Mouse (Mus musculus) kidney, adult 9 months (tissue): ENCODE results near the gene Efl1.
A peak's percentile ranks its signal among the peaks of the same experiment; 100 is the strongest.
"Not testable (repeated sequence)": the region's sequence is repeated elsewhere in the genome, so short reads cannot be mapped to it uniquely, and the experiment has no call there.

Source experiments
- DNase-seq: peaks from one replicate; pipeline ENCODE4 v3.0.0; 2022

Efl1 gene

DNA sequence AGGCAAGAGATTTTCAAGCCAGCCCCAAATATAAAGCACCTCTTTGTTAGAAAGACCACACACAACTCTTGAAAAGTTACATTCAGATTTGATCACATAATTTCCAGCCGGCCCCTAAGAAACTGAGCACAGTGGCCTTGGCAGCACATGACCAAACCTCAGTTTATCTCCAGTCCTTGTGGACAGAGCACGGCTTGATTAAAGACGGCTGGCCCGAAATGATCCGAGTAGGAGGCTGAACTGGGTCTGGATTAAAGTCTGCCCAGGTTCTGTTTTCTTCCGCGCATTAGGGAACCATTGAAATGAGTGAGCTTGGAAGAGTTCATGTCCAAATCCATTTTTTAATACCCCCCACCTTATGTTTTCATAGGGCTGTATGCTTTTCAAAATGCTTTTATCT, 72.1 kb downstream of the Efl1 start:
- DNase-seq = no peak

DNA sequence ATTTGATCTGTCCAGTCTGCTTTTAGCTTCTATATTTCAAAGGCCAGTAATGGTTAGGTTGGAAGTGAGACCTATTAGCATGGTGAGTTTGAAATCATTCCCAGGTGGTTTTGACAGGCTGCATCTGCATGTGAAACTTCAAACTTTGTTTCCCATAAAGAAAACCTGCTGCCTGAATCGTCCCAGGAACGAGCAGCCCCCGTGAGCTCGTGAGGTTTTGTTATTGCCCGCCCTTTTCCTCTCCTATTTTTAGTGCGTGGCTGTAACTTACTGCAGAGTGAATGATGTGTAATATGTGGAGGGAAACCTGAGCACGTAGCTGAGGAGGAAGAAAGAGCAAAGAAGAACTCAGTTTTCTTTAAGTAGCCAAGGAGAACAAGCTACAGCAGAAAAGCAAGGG, 72.5 kb downstream of the Efl1 start:
- no peak for DNase-seq

GRCm38 (mm10) chr7:82722486-82723123, 74.2 kb downstream of the Efl1 start:
- DNase-seq = no peak

- peak; percentile 53 for DNase-seq
Observed at GRCm38 (mm10) chr7:82723151-82723871, 74.9 kb downstream of the Efl1 start.

- no peak for DNase-seq
Observed at GRCm38 (mm10) chr7:82724491-82724890, 76.1 kb downstream of the Efl1 start.

DNA sequence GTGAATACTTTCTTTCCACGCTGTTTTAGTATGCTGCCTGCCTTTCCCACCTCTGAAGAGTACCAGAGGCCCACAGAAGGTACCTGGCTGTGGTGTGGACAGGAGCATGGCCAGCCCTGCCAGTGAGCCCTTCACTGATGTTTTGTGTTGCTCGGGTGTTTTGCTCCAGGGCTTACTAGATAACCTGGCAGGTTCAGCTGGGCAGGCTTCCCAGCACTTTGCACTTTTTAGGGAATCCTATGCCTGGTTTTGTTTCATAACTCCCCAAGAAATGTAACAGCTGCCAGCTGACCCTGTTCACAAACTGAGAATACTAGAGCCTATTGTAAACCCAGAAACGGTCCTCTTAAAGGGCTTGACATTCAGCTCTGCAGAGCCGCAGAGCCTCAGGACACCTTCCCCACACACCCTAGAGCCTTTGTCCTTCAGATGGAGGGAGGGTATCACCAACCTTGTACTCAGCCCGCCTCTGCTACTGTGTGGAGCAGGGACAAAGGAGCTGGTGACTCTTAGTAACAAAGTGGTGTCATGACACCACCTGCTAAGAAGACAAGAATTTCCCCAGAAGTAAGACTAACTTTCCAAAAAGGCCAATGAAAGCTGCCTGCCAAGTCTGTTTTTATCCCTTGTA, 76.7 kb downstream of the Efl1 start:
- DNase-seq = no peak

DNA sequence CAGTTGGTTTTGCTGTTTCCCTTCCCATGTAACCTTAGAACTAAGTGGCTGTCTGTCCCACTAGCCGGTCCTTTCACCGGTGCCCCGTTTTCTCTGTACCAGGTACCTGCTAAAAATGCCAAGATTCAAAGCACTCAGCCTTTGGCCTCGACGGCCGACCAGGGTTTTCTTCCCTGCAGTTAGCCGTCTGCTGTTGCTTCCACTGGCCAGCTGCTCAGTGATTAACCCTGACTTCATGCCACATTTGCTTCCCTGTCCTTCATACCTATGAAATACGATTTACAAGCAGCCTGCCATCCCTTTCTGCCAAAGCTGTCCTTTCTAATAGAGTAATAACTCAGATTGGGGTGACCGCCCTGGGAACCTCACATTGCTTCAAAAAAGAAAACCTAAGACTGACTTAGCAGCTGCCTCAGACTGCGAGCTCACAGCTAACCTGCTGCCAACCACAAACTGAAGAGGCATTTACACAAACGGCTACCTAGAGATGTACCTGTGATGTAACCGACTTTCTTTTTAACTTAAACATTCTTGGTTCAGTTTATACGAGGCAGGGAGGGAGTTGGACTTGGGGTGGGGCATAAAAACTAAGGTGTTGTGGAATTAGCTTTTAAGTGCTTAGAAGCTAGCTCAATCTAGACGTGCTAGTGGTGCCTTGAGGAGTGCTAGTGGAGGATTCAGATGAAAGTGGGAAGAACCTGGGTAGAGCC, 77.5 kb downstream of the Efl1 start:
- DNase-seq = no peak

DNA sequence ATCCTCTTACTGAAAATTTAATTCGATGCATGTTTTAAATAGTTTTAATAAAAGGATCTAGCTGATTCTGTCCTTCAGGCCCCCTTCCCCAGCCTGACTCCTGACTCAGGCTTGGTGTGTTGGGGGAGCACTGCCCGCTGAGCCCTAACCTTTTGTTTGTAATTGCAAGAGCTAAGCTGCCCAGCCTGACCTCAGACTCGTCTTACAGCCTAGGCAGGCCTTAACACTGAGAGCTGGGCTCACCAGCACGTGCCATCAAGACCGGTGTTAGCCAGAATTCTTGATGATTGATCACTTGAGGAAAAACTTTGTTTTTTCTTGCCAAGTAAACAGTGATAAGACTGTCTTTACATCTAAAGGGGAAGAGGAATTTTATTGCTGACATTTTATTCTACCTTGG, 78.7 kb downstream of the Efl1 start:
- no peak for DNase-seq

DNA sequence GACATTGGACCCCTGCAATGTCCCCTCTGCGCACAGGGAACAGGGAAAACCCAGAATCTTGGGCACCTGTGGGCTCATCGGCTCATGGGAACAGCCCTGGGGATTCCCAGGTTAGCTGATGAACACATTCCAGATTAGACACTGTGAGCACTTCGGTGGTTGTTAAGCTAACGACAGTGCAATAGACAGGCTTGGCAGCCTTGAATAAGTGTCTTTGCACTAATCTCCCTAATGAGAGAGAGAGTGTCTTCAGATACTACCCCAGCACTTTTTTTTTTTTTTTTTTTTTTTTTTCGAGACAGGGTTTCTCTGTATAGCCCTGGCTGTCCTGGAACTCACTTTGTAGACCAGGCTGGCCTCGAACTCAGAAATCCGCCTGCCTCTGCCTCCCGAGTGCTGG, 80.6 kb downstream of the Efl1 start:
- DNase-seq = not testable (repeated sequence)

DNA sequence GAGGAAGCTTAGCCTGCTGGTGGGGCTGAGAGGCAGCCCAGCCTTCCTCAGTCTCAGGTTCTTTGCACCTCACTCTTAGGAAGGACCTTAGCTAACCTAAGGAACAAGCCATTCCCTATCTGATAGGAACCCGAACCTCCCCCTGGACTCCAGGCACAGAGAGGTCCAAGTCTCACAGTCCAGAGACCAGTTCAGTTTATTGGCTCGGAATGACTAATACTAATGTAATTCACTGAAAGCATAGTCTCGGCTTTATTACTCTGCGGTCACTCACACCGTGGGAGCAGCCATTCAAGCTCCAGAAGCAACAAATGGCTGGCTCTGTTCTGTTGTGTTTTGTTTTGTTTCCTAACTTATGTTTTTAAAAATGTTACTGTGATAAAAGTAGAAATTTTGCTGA, 84.7 kb downstream of the Efl1 start:
- peak; percentile 22 for DNase-seq

- no peak for DNase-seq
Observed at GRCm38 (mm10) chr7:82733995-82734394, 85.6 kb downstream of the Efl1 start.

GRCm38 (mm10) chr7:82734748-82735600, 86.6 kb downstream of the Efl1 start:
- DNase-seq = no peak

DNA sequence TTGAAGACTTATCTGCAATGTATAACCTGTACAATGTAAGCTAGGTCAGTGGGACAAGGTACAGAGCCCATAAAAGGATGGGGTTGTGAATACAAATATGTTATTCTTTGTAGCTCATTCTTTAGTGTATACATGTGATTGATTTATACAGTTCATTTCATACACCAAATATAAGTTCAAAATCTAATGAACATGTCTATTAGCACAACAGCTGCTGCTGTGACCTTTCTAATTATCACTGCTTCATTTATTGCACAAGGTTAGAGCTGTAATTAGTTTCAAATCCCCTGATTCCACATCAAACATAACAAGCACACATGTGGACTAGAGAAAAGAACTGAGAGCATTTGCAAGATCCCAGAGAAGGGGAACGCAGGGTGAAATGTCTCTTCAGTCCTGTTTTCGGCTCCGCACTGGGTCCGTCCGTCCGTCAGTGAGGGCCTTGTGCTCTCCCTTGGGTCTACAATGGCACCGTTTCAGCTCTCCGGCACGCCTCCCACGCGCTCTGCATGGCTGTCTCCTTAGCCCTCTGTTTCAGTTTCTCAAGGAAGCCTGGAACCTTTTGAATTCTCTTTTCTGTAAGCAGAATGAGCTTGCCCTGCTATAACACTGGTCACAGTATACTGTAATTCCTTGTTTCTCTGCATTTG, 94.8 kb downstream of the Efl1 start:
- DNase-seq = peak; percentile 12

DNA sequence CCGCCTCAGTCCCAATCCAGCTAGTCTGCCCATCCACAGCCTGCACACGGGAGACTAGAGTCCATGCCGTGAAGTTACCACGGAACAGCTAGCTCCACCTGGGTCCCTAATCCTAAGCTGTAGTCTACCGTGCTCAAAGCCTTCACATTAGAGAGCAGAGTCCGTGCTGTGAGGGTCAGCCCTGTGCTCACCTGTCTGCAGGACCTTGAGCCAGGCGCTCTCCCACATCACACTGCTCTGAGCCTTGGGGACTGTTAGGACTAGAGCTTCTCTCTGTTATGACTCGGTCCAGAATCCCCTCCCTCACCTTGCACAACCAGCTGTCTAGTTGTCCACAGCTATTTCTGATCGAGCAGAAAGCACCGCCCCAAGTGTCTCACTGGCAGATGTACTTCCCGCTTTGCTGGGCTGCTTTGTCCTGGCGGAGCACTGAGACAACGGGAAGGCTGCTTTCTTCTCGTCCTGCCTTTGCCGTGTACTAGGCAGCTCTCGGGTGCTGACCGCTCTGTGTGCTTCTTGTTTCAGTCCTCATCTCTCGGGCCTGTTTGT, 95.8 kb downstream of the Efl1 start:
- DNase-seq = no peak

GRCm38 (mm10) chr7:82748812-82749211, 100.4 kb downstream of the Efl1 start:
- peak; percentile 21 for DNase-seq

GRCm38 (mm10) chr7:82749239-82749638, 100.8 kb downstream of the Efl1 start:
- DNase-seq = no peak

GRCm38 (mm10) chr7:82752171-82753085, 104.0 kb downstream of the Efl1 start:
- DNase-seq = peak; percentile 50

- no peak for DNase-seq
Observed at GRCm38 (mm10) chr7:82755602-82756155, 107.3 kb downstream of the Efl1 start.

DNA sequence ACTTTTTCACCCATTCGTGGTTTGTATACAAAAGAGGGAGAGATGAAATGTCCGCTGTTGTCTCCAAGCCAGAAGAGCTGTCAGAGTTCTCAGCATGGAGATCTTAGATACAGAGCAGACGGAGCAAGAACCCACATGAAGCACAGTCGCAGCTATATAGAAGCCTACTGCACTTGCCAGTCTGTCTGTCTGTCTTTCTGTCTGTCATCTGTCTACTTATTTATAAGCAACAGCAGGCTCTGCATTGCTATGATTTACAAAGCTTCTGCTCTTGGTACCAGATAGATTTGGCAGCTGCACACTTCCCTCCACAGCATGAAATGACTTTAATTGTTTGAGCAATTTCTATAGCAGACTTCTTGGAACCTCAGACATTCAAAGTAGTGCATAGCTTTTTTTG, 110.1 kb downstream of the Efl1 start:
- DNase-seq = no peak

GRCm38 (mm10) chr7:82759091-82759490, 110.7 kb downstream of the Efl1 start:
- no peak for DNase-seq
